Mouse (Mus musculus): ENCODE results near the gene Cypt3. TPM values are rescaled to one million over a fixed set of nuclear protein-coding genes. Genes with fewer than 3 reads are reported as not detected.

Gene Cypt3
- not detected for total RNA-seq (2018; cell fraction: chromatin; rRNA removed)
- not detected for total RNA-seq (2018; cell fraction: cytosol; rRNA removed)
- not detected for total RNA-seq (2018; cell fraction: nucleus; rRNA removed)
- not detected in 3 replicates for polyA plus RNA-seq (2018)

- H3K36me3 ChIP-seq (ENCODE audit: inconsistent target) = no peaks in the 10 kb centered on the region
- no peak within 1 kb of the TSS for H3K4me3 ChIP-seq (ENCODE audit: inconsistent target)
- WGBS (ENCODE audit: missing documents) = 75% methylated on average over 5 of the region's 7 CpGs
- H3K27ac ChIP-seq = no peak within 1 kb of the TSS
- H3K79me2 ChIP-seq (ENCODE audit: inconsistent target) = no peaks in the 10 kb centered on the region
Measured at GRCm38 (mm10) chrX:153558293-153558692, at the start of gene Cypt3. Gene Cypt3, plus strand, starts transcription at chrX:153558593.

DNA sequence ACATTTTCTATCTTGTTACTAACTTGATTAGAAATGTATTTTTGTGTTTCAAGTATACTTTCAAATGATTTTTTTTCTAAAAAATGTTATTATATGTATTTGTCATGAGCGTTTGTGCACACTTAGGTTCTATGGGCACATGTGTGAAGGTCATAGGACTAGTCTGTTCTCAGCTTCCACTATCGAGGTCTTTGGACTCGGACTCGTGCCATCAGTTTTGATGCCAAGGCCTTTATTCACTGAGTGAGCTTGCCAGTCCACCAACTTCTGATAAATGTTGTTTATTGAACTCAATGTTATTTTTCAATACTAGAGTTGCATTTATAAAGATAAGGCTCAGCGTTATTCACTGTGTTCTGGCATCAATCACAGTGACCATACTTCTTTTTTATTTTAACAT, 42.9 kb upstream of the Cypt3 start:
- H3K4me3 ChIP-seq (ENCODE audit: inconsistent target) = no peak overlapping the region
- H3K27ac ChIP-seq = no peak overlapping the region
- 88% methylated on average over 5 of the region's 5 CpGs for WGBS (ENCODE audit: missing documents)
- H3K79me2 ChIP-seq (ENCODE audit: inconsistent target) = no peaks in the 10 kb centered on the region
- no peaks in the 10 kb centered on the region for H3K36me3 ChIP-seq (ENCODE audit: inconsistent target)

DNA sequence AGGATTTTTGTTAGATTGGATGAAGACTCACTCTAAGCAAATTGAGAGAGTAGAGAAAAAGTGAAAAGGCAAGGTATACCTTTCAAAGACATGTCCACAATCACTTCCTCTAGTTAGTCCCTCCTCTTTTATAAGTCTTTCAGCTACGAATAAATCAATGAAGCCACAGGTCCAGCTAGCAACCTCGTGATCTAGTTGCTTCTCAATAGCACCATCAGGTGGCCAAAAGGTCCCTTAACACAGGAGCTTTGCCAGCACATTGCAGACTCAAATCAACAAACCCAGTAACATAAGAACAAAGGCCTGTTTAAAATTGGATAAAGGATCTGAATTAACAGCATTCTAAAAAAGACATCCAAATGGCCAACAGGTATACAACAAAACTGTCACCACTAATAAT, 30.0 kb upstream of the Cypt3 start:
- WGBS (ENCODE audit: missing documents) = 19% methylated on average over 2 of the region's 2 CpGs

DNA sequence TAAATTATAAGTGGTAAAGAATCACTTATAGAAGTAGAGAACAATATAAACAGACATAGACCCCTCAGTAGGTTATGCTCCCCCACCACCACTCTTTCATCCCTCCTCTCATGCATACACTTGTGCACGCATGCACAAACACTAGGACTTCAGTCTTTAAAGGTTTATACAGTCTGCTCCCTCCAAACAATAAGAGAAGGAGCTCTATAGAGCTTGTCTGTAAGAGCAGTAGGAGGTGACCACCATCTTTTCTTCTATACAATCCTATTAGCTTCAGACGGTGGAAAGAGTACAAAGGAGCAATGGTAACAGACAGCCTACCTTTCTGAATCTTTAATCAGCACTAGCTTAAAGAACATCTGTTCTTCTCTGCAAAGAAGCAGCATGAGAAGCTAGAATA, 1.8 kb upstream of the Cypt3 start:
- Histone ChIP-seq H3K36me3 (ENCODE audit: inconsistent target) (no peaks in the 10 kb centered on the region), H3K27ac (no peak overlapping the region), H3K79me2 (ENCODE audit: inconsistent target) (no peaks in the 10 kb centered on the region), H3K4me3 (ENCODE audit: inconsistent target) (no peak overlapping the region)
- 96% methylated on average over 2 of the region's 2 CpGs for WGBS (ENCODE audit: missing documents)

More for the DNA sequence above, 30.0 kb upstream of the Cypt3 start:
- Histone ChIP-seq H3K79me2 (ENCODE audit: inconsistent target) (no peaks in the 10 kb centered on the region), H3K27ac (no peak overlapping the region), H3K4me3 (ENCODE audit: inconsistent target) (no peak overlapping the region), H3K36me3 (ENCODE audit: inconsistent target) (no peaks in the 10 kb centered on the region)

- Histone ChIP-seq H3K36me3 (ENCODE audit: inconsistent target) (no peaks in the 10 kb centered on the region), H3K27ac (no peak overlapping the region), H3K79me2 (ENCODE audit: inconsistent target) (no peaks in the 10 kb centered on the region), H3K4me3 (ENCODE audit: inconsistent target) (no peak overlapping the region)
- WGBS (ENCODE audit: missing documents) = 92% methylated on average over 1 of the region's 1 CpGs
Measured at GRCm38 (mm10) chrX:153564650-153565049, 6.3 kb downstream of the Cypt3 start.

- no peak overlapping the region for H3K4me3 ChIP-seq (ENCODE audit: inconsistent target)
- 68% methylated on average over 2 of the region's 2 CpGs for WGBS (ENCODE audit: missing documents)
- H3K27ac ChIP-seq = no peak overlapping the region
- no peaks in the 10 kb centered on the region for H3K79me2 ChIP-seq (ENCODE audit: inconsistent target)
- H3K36me3 ChIP-seq (ENCODE audit: inconsistent target) = no peaks in the 10 kb centered on the region
Measured at GRCm38 (mm10) chrX:153599583-153599982, 41.2 kb downstream of the Cypt3 start.

Other genes with a start within 250 kb of the Cypt3 start
- 30.1 to 34.3 TPM (median 32.6 TPM) in 3 replicates for gene Ubqln2, start 60.4 kb upstream of the Cypt3 start, polyA plus RNA-seq (2018)
- 9.9 to 26.5 TPM (median 25.8 TPM) in 3 replicates for gene Kctd12b, start 137.8 kb downstream of the Cypt3 start, polyA plus RNA-seq (2018)
- 19.9 to 144 TPM (median 30.1 TPM) in 3 replicates for gene Nbdy, start 165.0 kb downstream of the Cypt3 start, polyA plus RNA-seq (2018)